Comparison of ENCODE assay signal across 7 mouse cellular contexts in the genomic region with DNA sequence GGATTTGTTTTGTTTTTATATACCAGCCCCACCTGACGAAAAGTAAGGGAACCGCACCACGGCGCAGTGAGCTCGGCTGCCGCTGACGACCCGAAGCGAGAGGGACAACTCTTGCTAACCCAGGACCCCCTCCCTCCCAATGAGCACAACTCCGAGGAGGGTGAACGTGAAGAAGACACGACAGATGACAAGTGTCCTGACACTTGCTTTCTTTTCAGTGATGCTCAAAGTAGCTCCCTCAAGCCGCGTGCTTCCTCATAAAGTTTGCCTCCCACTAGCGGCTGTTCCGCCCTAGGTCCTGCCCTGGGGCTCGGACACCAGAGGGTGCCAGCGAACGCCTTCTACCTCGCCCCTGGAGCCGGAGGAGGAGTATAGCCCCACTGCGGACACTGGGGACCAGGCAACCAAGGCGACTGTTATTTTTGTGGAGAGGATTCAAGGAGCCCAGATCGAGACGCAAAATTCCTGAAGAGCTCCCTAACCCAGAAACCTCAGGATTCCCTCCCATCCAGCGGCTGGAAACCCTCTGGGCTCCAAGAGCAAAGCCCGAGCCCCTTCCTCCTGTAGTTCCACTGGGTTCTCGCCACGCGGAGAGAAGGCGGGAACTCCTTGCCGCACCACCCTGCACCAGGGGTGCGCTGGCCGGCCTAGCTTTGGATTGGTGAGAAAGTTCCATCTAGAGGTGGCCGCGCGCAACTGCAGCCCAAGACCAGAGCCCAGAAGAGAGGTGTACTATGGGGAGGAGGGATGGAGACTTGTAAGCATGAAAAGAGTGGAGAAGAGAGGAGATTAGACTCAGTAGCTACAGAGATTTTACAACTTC. TPM values are rescaled to one million over a fixed set of nuclear protein-coding genes. Genes with fewer than 3 reads are reported as not detected.
A peak's percentile ranks its signal among the peaks of the same experiment; 100 is the strongest.
DNase-seq lines count a peak whose midpoint lies in the region; ATAC-seq lines count a peak whose summit lies in the region.

No protein-coding gene starts in this region.

- peaks cover 6% of the 10 kb centered on the region; the same call in 1 of the 2 replicates for H3K4me1 ChIP-seq in intestine, embryonic 14.5 days (replicated peaks; ENCODE audit: control insufficient read depth, insufficient read depth, low read length)

- no peak overlapping the region for H3K27ac ChIP-seq in intestine, embryonic 14.5 days (ENCODE audit: low read depth)

- ATAC-seq in intestine, embryonic 14.5 days (replicated peaks; ENCODE audit: low FRiP score, low TSS enrichment, low read depth) = peak; percentile 83

- intact Hi-C loops in gastrocnemius, postnatal 14 days (cut with DNase I; ENCODE audit: low total_unique reads) = loop anchor here (10.0 kb wide), 1 partner anchor 481 kb away; no protein-coding TSS in a partner anchor
- intact Hi-C loops in left cerebral cortex, postnatal 14 days (cut with DNase I) = loop anchor here (2.0 kb wide), 1 partner anchor 479 kb away; no protein-coding TSS in a partner anchor

- H3K27me3 ChIP-seq in intestine, embryonic 14.5 days (replicated peaks; ENCODE audit: control insufficient read depth, insufficient read depth, low read length) = peaks cover 49% of the 10 kb centered on the region

- peak; percentile 73 to 92 for DNase-seq in adrenal gland, adult (ENCODE audit: inconsistent age in 2 of 2, low spot score in 1 of 2)
- DNase-seq in embryo, embryonic 10 days (ENCODE audit: low spot score) = peak; percentile 95
- DNase-seq in gastrocnemius, postnatal 14 days = peak; percentile 76
- peak; percentile 91 for DNase-seq in intestine, embryonic 14.5 days (ENCODE audit: low spot score)
- DNase-seq in left cerebral cortex, postnatal 14 days (ENCODE audit: low spot score in 2 of 2) = peak; percentile 86 to 90
- peak; percentile 91 for DNase-seq in mesoderm, embryonic 11.5 days (ENCODE audit: low read depth, low spot score)
- DNase-seq in right cerebral cortex, postnatal 36 days (ENCODE audit: low spot score in 2 of 2) = peak; percentile 83 to 85

- H3K36me3 ChIP-seq in intestine, embryonic 14.5 days (ENCODE audit: control insufficient read depth, insufficient read depth, low read length) = no peaks in the 10 kb centered on the region

- H3K9me3 ChIP-seq in intestine, embryonic 14.5 days (ENCODE audit: control insufficient read depth, low read length) = no peaks in the 10 kb centered on the region

- H3K4me3 ChIP-seq in intestine, embryonic 14.5 days (ENCODE audit: low read depth, low read length) = peak overlapping the region; percentile 56

- under 1% methylated on average over 37 of the region's 37 CpGs for WGBS in intestine, embryonic 14.5 days

- peak overlapping the region; percentile 22; the same call in 1 of the 2 replicates for H3K9ac ChIP-seq in intestine, embryonic 14.5 days (ENCODE audit: low read length)

- peak overlapping the region; percentile 99 for H3K4me2 ChIP-seq in intestine, embryonic 14.5 days (ENCODE audit: low read length)

RNA-seq across cellular contexts. Expression of a gene that starts 0.6 kb away (rescaled TPM):
- under 1 TPM; 0.21 to 0.38 TPM for total RNA-seq in gastrocnemius, postnatal 14 days (2021)
- 3.6 and 4.8 TPM in 2 replicates for polyA plus RNA-seq in intestine, embryonic 14.5 days (2014; fragmentation: Nextera tagmentation; extraction: Ambion mirVana)
- total RNA-seq in left cerebral cortex, postnatal 14 days (2021) = 10 to 100 TPM; 19.5 TPM

Comparison
In these comparisons a context has a peak if more than half of its experiments do, and no peak if none do; other contexts are left out.
1. RNA of a gene that starts 0.6 kb away (total RNA-seq): 19.5 TPM in left cerebral cortex, postnatal 14 days; 0.21 to 0.38 TPM in gastrocnemius, postnatal 14 days; every median in the first group is over 10 times any median in the second.
2. Peak in every context shown above with its lines, with median percentiles within 50 percentile points of each other: DNase-seq.